Mouse (Mus musculus): ENCODE data around the gene Mad2l2.

Gene Mad2l2

GRCm38 (mm10) chr4:148107621-148108291 is 22.4 kb upstream of the Mad2l2 start:
- in situ Hi-C loops (cut with MboI) = no loop called here

GRCm38 (mm10) chr4:148108565-148109100 is 21.6 kb upstream of the Mad2l2 start:
- in situ Hi-C loops (cut with MboI) = no loop called here

- in situ Hi-C loops (cut with MboI) = no loop called here
Measured at GRCm38 (mm10) chr4:148109215-148109614, 21.0 kb upstream of the Mad2l2 start.

GRCm38 (mm10) chr4:148112519-148112918 is 17.7 kb upstream of the Mad2l2 start:
- in situ Hi-C loops (cut with MboI) = loop anchor here (10.0 kb wide), 1 partner anchor 52 kb away; the partner anchor contains the start of genes Fbxo2 and Fbxo44

GRCm38 (mm10) chr4:148114758-148115391 is 15.3 kb upstream of the Mad2l2 start:
- in situ Hi-C loops (cut with MboI) = loop anchor here (10.0 kb wide), 1 partner anchor 50 kb away; the partner anchor contains the start of genes Fbxo2 and Fbxo44

GRCm38 (mm10) chr4:148115467-148115866 is 14.7 kb upstream of the Mad2l2 start:
- in situ Hi-C loops (cut with MboI) = loop anchor here (10.0 kb wide), 1 partner anchor 49 kb away; the partner anchor contains the start of genes Fbxo2 and Fbxo44

- in situ Hi-C loops (cut with MboI) = loop anchor here (10.0 kb wide), 1 partner anchor 48 kb away; the partner anchor contains the start of genes Fbxo2 and Fbxo44
Measured at GRCm38 (mm10) chr4:148116657-148117056, 13.5 kb upstream of the Mad2l2 start.

GRCm38 (mm10) chr4:148117392-148117791 is 12.8 kb upstream of the Mad2l2 start:
- in situ Hi-C loops (cut with MboI) = loop anchor here (10.0 kb wide), 1 partner anchor 47 kb away; the partner anchor contains the start of genes Fbxo2 and Fbxo44

- in situ Hi-C loops (cut with MboI) = loop anchor here (10.0 kb wide), 1 partner anchor 45 kb away; the partner anchor contains the start of genes Fbxo2 and Fbxo44
Measured at GRCm38 (mm10) chr4:148119578-148119977, 10.6 kb upstream of the Mad2l2 start.

- in situ Hi-C loops (cut with MboI) = no loop called here
Measured at GRCm38 (mm10) chr4:148120555-148120954, 9.6 kb upstream of the Mad2l2 start.

GRCm38 (mm10) chr4:148121362-148121761 is 8.8 kb upstream of the Mad2l2 start:
- in situ Hi-C loops (cut with MboI) = no loop called here

- in situ Hi-C loops (cut with MboI) = no loop called here
Measured at GRCm38 (mm10) chr4:148121982-148122693, 8.0 kb upstream of the Mad2l2 start.

GRCm38 (mm10) chr4:148122694-148123066 is 7.5 kb upstream of the Mad2l2 start:
- in situ Hi-C loops (cut with MboI) = no loop called here

- in situ Hi-C loops (cut with MboI) = no loop called here
Measured at GRCm38 (mm10) chr4:148128241-148128640, 1.9 kb upstream of the Mad2l2 start.

- in situ Hi-C loops (cut with MboI) = no loop called here
Measured at GRCm38 (mm10) chr4:148128672-148129071, 1.5 kb upstream of the Mad2l2 start.

- in situ Hi-C loops (cut with MboI) = no loop called here
Measured at GRCm38 (mm10) chr4:148130561-148131413, 603 bp downstream of the Mad2l2 start, which contains the start of gene Draxin. Draxin (minus strand) TSS chr4:148130698.

- in situ Hi-C loops (cut with MboI) = no loop called here
Measured at GRCm38 (mm10) chr4:148131497-148132081, 1.4 kb downstream of the Mad2l2 start.

GRCm38 (mm10) chr4:148134988-148135387 is 4.8 kb downstream of the Mad2l2 start:
- in situ Hi-C loops (cut with MboI) = no loop called here

GRCm38 (mm10) chr4:148137503-148137902 is 7.3 kb downstream of the Mad2l2 start:
- in situ Hi-C loops (cut with MboI) = no loop called here

- in situ Hi-C loops (cut with MboI) = no loop called here
Measured at GRCm38 (mm10) chr4:148139767-148140097, 9.5 kb downstream of the Mad2l2 start.

Data from mature B cell (primary cell).